Mouse (Mus musculus): ENCODE data around the gene Dydc2.

Gene Dydc2

GRCm38 (mm10) chr14:41047402-41047801 is 21.6 kb downstream of the Dydc2 start:
- DNase-seq (ENCODE audit: inconsistent age in 2 of 2, low spot score in 1 of 2), result no peak

- DNase-seq (ENCODE audit: inconsistent age in 2 of 2, low spot score in 1 of 2), result peak; percentile 47 to 88
Observed at GRCm38 (mm10) chr14:41035146-41035798, 33.7 kb downstream of the Dydc2 start.

GRCm38 (mm10) chr14:41033135-41034110 is 35.6 kb downstream of the Dydc2 start:
- DNase-seq (ENCODE audit: inconsistent age in 2 of 2, low spot score in 1 of 2), result peak; percentile 65 to 91

- DNase-seq (ENCODE audit: inconsistent age in 2 of 2, low spot score in 1 of 2), result peak in 1 of 2 experiments; percentile 50
Observed at GRCm38 (mm10) chr14:41030989-41031513, 38.0 kb downstream of the Dydc2 start.

- no peak for DNase-seq (ENCODE audit: inconsistent age in 2 of 2, low spot score in 1 of 2)
Observed at GRCm38 (mm10) chr14:41029303-41029702, 39.7 kb downstream of the Dydc2 start.

GRCm38 (mm10) chr14:41025594-41026284 is 43.3 kb downstream of the Dydc2 start:
- no peak for DNase-seq (ENCODE audit: inconsistent age in 2 of 2, low spot score in 1 of 2)

- DNase-seq (ENCODE audit: inconsistent age in 2 of 2, low spot score in 1 of 2), result no peak
Observed at GRCm38 (mm10) chr14:41025087-41025486, 43.9 kb downstream of the Dydc2 start.

GRCm38 (mm10) chr14:41021246-41021645 is 47.8 kb downstream of the Dydc2 start:
- no peak for DNase-seq (ENCODE audit: inconsistent age in 2 of 2, low spot score in 1 of 2)

- DNase-seq (ENCODE audit: inconsistent age in 2 of 2, low spot score in 1 of 2), result no peak
Observed at GRCm38 (mm10) chr14:41017460-41017859, 51.5 kb downstream of the Dydc2 start.

- no peak for DNase-seq (ENCODE audit: inconsistent age in 2 of 2, low spot score in 1 of 2)
Observed at GRCm38 (mm10) chr14:41014701-41015240, 54.2 kb downstream of the Dydc2 start.

GRCm38 (mm10) chr14:41013630-41014613 is 55.1 kb downstream of the Dydc2 start, which contains the start of gene Fam213a:
TSS of gene Fam213a (minus strand) at chr14:41013788.
- DNase-seq (ENCODE audit: inconsistent age in 2 of 2, low spot score in 1 of 2), result peak; percentile 92 to 96

GRCm38 (mm10) chr14:41013143-41013542 is 55.9 kb downstream of the Dydc2 start:
- no peak for DNase-seq (ENCODE audit: inconsistent age in 2 of 2, low spot score in 1 of 2)

- DNase-seq (ENCODE audit: inconsistent age in 2 of 2, low spot score in 1 of 2), result peak in 1 of 2 experiments; percentile 55
Observed at GRCm38 (mm10) chr14:41011916-41012315, 57.1 kb downstream of the Dydc2 start.

- DNase-seq (ENCODE audit: inconsistent age in 2 of 2, low spot score in 1 of 2), result no peak
Observed at GRCm38 (mm10) chr14:41008138-41008537, 60.9 kb downstream of the Dydc2 start.

- DNase-seq (ENCODE audit: inconsistent age in 2 of 2, low spot score in 1 of 2), result no peak
Observed at GRCm38 (mm10) chr14:41007641-41008040, 61.4 kb downstream of the Dydc2 start.

GRCm38 (mm10) chr14:41006899-41007298 is 62.1 kb downstream of the Dydc2 start:
- DNase-seq (ENCODE audit: inconsistent age in 2 of 2, low spot score in 1 of 2), result no peak

- no peak for DNase-seq (ENCODE audit: inconsistent age in 2 of 2, low spot score in 1 of 2)
Observed at GRCm38 (mm10) chr14:41006263-41006662, 62.7 kb downstream of the Dydc2 start.

GRCm38 (mm10) chr14:41005716-41006115 is 63.3 kb downstream of the Dydc2 start:
- no peak for DNase-seq (ENCODE audit: inconsistent age in 2 of 2, low spot score in 1 of 2)
